Mouse (Mus musculus) kidney, postnatal 0 days (tissue): ENCODE data around the gene Igsf23. TPM values are rescaled to one million over a fixed set of nuclear protein-coding genes. Genes with fewer than 3 reads are reported as not detected.
"Not testable (repeated sequence)": the region's sequence is repeated elsewhere in the genome, so short reads cannot be mapped to it uniquely, and the experiment has no call there.

Experiments used
- ATAC-seq: fragments of 200-750 bp; cut with Nextera tagmentation; replicated peaks from 2 replicates; pipeline ENCODE4 v1.8.0; 2017; ENCODE audit warnings: low read depth, moderate number of reproducible peaks, moderate TSS enrichment, moderate library complexity; ENCODE audit not compliant: low FRiP score
- DNase-seq: peaks from one replicate; pipeline ENCODE4 v3.0.0-alpha.2; 2016; ENCODE audit warnings: low spot score
- H3K27ac ChIP-seq: fragments of 300-500 bp; sonication (generic); 2 replicates; pipeline ENCODE4 v1.5.1; 2014; ENCODE audit warnings: mild to moderate bottlenecking
- H3K27me3 ChIP-seq: fragments of 300-500 bp; sonication (generic); 2 replicates; pipeline ENCODE4 v1.6.1; 2014; ENCODE audit warnings: low read length, mixed read lengths; ENCODE audit not compliant: insufficient read depth
- H3K36me3 ChIP-seq: fragments of 300-500 bp; sonication (generic); 2 replicates; pipeline ENCODE4 v1.6.1; 2014; ENCODE audit warnings: low read length, mixed read lengths; ENCODE audit not compliant: insufficient read depth
- H3K4me1 ChIP-seq: fragments of 300-500 bp; sonication (generic); replicated peaks from 2 replicates; pipeline ENCODE4 v1.6.1; 2014; ENCODE audit warnings: antibody characterized with exemption, low read length, mixed read lengths; ENCODE audit not compliant: insufficient read depth
- H3K4me2 ChIP-seq: fragments of 300-500 bp; sonication (generic); 2 replicates; pipeline ENCODE4 v1.6.1; 2014; ENCODE audit warnings: mild to moderate bottlenecking, low read length, moderate library complexity, mixed read lengths
- H3K4me3 ChIP-seq: fragments of 300-500 bp; sonication (generic); replicated peaks from 2 replicates; pipeline ENCODE4 v1.5.1; 2014; ENCODE audit warnings: low read depth, low read length
- H3K9ac ChIP-seq: fragments of 300-500 bp; sonication (generic); 2 replicates; pipeline ENCODE4 v1.6.1; 2014; ENCODE audit warnings: low read depth, low read length
- H3K9me3 ChIP-seq: fragments of 300-500 bp; sonication (generic); replicated peaks from 2 replicates; pipeline ENCODE4 v1.6.1; 2016; ENCODE audit warnings: low read length, inconsistent platforms, mixed read lengths
- CTCF ChIP-seq: IDR thresholded peaks from 2 replicates; pipeline ENCODE4 v1.5.1; 2016; ENCODE audit warnings: antibody characterized with exemption, low read depth, mild to moderate bottlenecking, moderate library complexity
- WGBS: fragments of 180-500 bp; shearing (Covaris S2); extraction: QIAGEN DNeasy Blood & Tissue Kit; methylation state at CpG from one replicate; pipeline ENCODE4 v1.1.7; 2014; 5-methylcytosine and 5-hydroxymethylcytosine counted together
- polyA plus RNA-seq: library from polyadenylated mRNA; unstranded; fragments of >200 nt; fragmentation: Nextera tagmentation; extraction: Ambion mirVana; gene quantifications from 2 replicates; pipeline ENCODE4 v1.2.1, GENCODE M21; 2015

The Igsf23 gene
- polyA plus RNA-seq = 0.10 and 0.13 TPM in 2 replicates

DNA sequence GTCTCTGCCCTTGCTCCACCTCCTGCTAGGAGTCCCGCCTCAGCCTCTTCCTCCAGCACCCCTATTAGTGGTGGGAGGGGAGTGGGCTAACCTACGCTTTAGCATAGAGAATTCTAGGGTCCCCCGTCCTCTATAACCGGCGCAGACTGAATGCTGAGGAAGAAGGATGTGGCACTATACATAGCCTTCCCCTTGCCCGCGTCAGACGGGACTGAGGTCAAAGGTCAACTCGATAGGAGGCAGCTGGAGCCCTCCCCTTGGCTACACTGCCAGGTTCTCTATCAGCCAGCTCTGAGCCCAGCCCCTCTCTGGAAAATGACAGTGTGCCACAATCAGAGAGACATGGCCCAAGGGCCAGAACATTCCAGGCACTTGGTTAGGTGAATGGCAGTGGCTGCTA lies at the start of gene Igsf23:
TSS of gene Igsf23 (minus strand) at position 168 of the 400 bp plus-strand sequence.
- H3K36me3 ChIP-seq = no peaks in the 10 kb centered on the region
- no peaks in the 10 kb centered on the region for H3K27me3 ChIP-seq
- no peaks in the 10 kb centered on the region for H3K9me3 ChIP-seq
- no peaks in the 10 kb centered on the region for H3K4me1 ChIP-seq
- TF ChIP-seq CTCF = no peak
- no peak for DNase-seq
- H3K4me3 ChIP-seq = no peak within 1 kb of the TSS
- ATAC-seq = no peak
- H3K9ac ChIP-seq = no peak within 1 kb of the TSS
- no peak within 1 kb of the TSS for H3K27ac ChIP-seq
- H3K4me2 ChIP-seq = no peak within 1 kb of the TSS
- 49% methylated on average over 9 of the region's 9 CpGs for WGBS

- not testable (repeated sequence) for H3K9ac ChIP-seq, H3K27me3 ChIP-seq, H3K9me3 ChIP-seq, H3K4me2 ChIP-seq, H3K27ac ChIP-seq, ATAC-seq, H3K4me3 ChIP-seq, H3K4me1 ChIP-seq, DNase-seq, H3K36me3 ChIP-seq
- 71% methylated on average over 3 of the region's 3 CpGs for WGBS
These were observed 46.2 kb upstream of the Igsf23 start for GRCm38 (mm10) chr7:19996721-19997120.

GRCm38 (mm10) chr7:19991165-19991564 lies 40.6 kb upstream of the Igsf23 start, which contains the start of gene Nlrp9b:
TSS of gene Nlrp9b (plus strand) at chr7:19991465.
- not testable (repeated sequence) for H3K27me3 ChIP-seq, H3K4me3 ChIP-seq, DNase-seq, H3K36me3 ChIP-seq, H3K9ac ChIP-seq, H3K4me2 ChIP-seq, H3K4me1 ChIP-seq, H3K9me3 ChIP-seq, H3K27ac ChIP-seq, ATAC-seq
- 73% methylated on average over 8 of the region's 8 CpGs for WGBS

GRCm38 (mm10) chr7:19971516-19971915 lies 21.0 kb upstream of the Igsf23 start:
- no peak overlapping the region for H3K4me3 ChIP-seq
- no peak for TF ChIP-seq CTCF
- ATAC-seq = no peak
- DNase-seq = no peak
- H3K9ac ChIP-seq = no peak overlapping the region
- H3K36me3 ChIP-seq = no peaks in the 10 kb centered on the region
- no peak overlapping the region for H3K4me2 ChIP-seq
- no peak overlapping the region for H3K27ac ChIP-seq
- no peaks in the 10 kb centered on the region for H3K27me3 ChIP-seq
- 92% methylated on average over 4 of the region's 4 CpGs for WGBS
- H3K4me1 ChIP-seq = no peaks in the 10 kb centered on the region
- no peaks in the 10 kb centered on the region for H3K9me3 ChIP-seq

DNA sequence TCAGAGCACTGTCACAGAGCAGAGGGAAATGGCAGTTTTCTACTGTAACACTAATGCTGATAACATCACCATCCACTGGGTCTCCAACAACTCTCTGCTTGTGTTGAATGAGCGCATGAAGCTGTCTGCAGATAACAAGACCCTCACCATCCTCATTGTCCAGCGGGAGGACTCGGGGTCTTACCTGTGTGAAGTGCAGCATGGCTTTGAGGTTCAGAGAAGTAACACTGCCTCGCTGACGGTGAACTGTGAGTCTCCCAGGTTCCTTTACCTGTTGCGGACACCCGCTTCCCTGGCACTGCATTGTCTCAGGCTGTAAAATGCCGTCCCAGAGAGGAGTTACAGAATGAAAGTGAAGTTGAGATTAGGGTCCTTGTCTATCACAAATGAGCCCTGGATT lies 19.6 kb upstream of the Igsf23 start:
- Histone ChIP-seq H3K9ac (no peak overlapping the region), H3K4me2 (no peak overlapping the region), H3K9me3 (no peaks in the 10 kb centered on the region), H3K27me3 (no peaks in the 10 kb centered on the region), H3K36me3 (no peaks in the 10 kb centered on the region), H3K4me1 (no peaks in the 10 kb centered on the region), H3K27ac (no peak overlapping the region), H3K4me3 (no peak overlapping the region)
- TF ChIP-seq CTCF = no peak
- 91% methylated on average over 8 of the region's 8 CpGs for WGBS
- DNase-seq (no peak), ATAC-seq (no peak)

DNA sequence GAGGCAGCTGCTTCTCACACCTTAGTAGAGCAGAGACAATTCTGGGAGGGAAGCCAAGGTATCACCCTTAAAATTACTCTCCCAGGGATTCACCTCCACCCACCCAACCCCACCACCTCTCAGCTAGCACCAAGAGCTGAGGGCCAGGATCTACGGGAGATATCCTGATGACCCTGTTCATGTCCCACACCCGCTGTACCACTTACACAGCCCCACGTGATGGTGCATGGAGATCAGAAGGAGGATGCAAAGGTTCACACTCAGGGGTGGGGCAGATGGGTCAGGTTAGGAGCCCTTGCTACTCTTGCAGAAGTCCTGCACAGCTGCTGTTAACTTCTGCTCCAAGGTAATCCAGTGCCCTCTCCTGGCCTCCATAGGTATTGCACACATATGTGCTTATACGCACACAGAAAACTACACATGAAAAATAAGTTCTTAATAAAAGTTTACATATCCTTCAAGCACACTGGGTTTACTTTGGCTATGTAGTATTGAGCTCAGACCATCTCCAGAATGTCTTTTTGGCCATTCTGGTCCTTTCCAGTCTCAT lies 19.1 kb upstream of the Igsf23 start:
- 96% methylated on average over 4 of the region's 4 CpGs for WGBS
- DNase-seq = no peak
- TF ChIP-seq CTCF = no peak

DNA sequence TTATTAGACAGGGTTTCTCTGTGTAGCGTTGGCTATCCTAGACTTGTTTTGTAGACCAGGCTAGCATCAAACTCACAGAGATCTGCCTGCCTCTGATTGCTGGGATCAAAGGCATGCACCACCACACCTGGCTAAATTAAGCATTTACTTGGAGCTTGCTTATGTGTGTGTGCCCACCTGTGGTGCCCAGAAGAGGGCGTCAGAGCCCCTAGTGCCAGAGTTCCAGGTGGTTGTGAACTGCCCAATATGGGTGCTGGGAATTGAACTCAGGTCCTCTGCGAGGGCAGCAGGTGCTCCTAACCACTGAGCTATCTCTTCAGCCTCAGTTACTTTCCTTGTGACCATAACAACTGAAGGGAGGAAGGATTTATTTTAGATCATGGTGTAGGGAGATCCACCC lies 18.6 kb upstream of the Igsf23 start:
- H3K4me2 ChIP-seq = no peak overlapping the region
- H3K4me1 ChIP-seq = no peaks in the 10 kb centered on the region
- no peak for ATAC-seq
- H3K27me3 ChIP-seq = no peaks in the 10 kb centered on the region
- H3K27ac ChIP-seq = no peak overlapping the region
- TF ChIP-seq CTCF = no peak
- H3K4me3 ChIP-seq = no peak overlapping the region
- H3K36me3 ChIP-seq = no peaks in the 10 kb centered on the region
- no peak for DNase-seq
- H3K9me3 ChIP-seq = no peaks in the 10 kb centered on the region
- 84% methylated on average over 3 of the region's 3 CpGs for WGBS
- no peak overlapping the region for H3K9ac ChIP-seq

More for the DNA sequence above, 19.1 kb upstream of the Igsf23 start:
- H3K4me2 ChIP-seq = no peak overlapping the region
- H3K27ac ChIP-seq = no peak overlapping the region
- H3K27me3 ChIP-seq = no peaks in the 10 kb centered on the region
- H3K9me3 ChIP-seq = no peaks in the 10 kb centered on the region
- H3K36me3 ChIP-seq = no peaks in the 10 kb centered on the region
- no peaks in the 10 kb centered on the region for H3K4me1 ChIP-seq
- no peak for ATAC-seq
- no peak overlapping the region for H3K4me3 ChIP-seq
- H3K9ac ChIP-seq = no peak overlapping the region
